Mouse (Mus musculus): ENCODE measurements around the gene Ntrk3. TPM values are rescaled to one million over a fixed set of nuclear protein-coding genes. Genes with fewer than 3 reads are reported as not detected.

The Ntrk3 gene
- polyA plus RNA-seq (2012; rRNA removed), result 0.44 and 0.55 TPM in 2 replicates

GRCm38 (mm10) chr7:78737614-78738210, at the start of gene Ntrk3:
Gene Ntrk3, minus strand, starts transcription at chr7:78738012.

GRCm38 (mm10) chr7:78782639-78783581, 45.1 kb upstream of the Ntrk3 start, which contains the start of the genes Mrps11 and Mrpl46:
Gene Mrps11, plus strand, starts transcription at chr7:78783119.
Gene Mrpl46, minus strand, starts transcription at chr7:78783531.

Other genes with a start within 250 kb of the Ntrk3 start
- 29.8 and 30.2 TPM in 2 replicates for gene Mrps11, start 45.1 kb upstream of the Ntrk3 start, polyA plus RNA-seq (2012; rRNA removed)
- gene Mrpl46, start 45.5 kb upstream of the Ntrk3 start, polyA plus RNA-seq (2012; rRNA removed), result 17.1 and 18.7 TPM in 2 replicates
- 4.5 and 5.2 TPM in 2 replicates for gene Det1, start 109.3 kb upstream of the Ntrk3 start, polyA plus RNA-seq (2012; rRNA removed)
- gene Aen, start 157.8 kb upstream of the Ntrk3 start, polyA plus RNA-seq (2012; rRNA removed), result 10.2 and 11.3 TPM in 2 replicates
- gene Isg20, start 175.4 kb upstream of the Ntrk3 start, polyA plus RNA-seq (2012; rRNA removed), result 124 and 150 TPM in 2 replicates

Data from liver, embryonic 18 days (tissue).